Mouse (Mus musculus) embryonic facial prominence, embryonic 11.5 days (tissue): ENCODE measurements at regions not wholly inside any gene's neighbourhood (a gene's known extent, or its start where the extent isn't known, plus 50 kb on each side); places are given as distances from the start of the nearest gene placed in this dataset.

ENCODE experiments used
- ATAC-seq: fragments of 200-750 bp; cut with Nextera tagmentation; replicated peaks from 2 replicates; pipeline ENCODE4 v1.8.0; 2017; ENCODE audit warnings: low read depth; ENCODE audit not compliant: insufficient number of reproducible peaks, low FRiP score, low TSS enrichment
- DNase-seq: peaks from one replicate; pipeline ENCODE4 v3.0.0-alpha.2; 2015; ENCODE audit warnings: low spot score
- H3K27ac ChIP-seq: fragments of 300-500 bp; sonication (generic); replicated peaks from 2 replicates; pipeline ENCODE4 v1.5.1; 2014; ENCODE audit warnings: mild to moderate bottlenecking, low read depth, low read length, control low read depth
- H3K27me3 ChIP-seq: fragments of 300-500 bp; sonication (generic); 2 replicates; pipeline ENCODE4 v1.6.1; 2014; ENCODE audit warnings: mild to moderate bottlenecking, low read length, moderate library complexity, mixed read lengths; ENCODE audit not compliant: control insufficient read depth, insufficient read depth
- H3K36me3 ChIP-seq: fragments of 300-500 bp; sonication (generic); replicated peaks from 2 replicates; pipeline ENCODE4 v1.6.1; 2014; ENCODE audit warnings: low read depth, mild to moderate bottlenecking, low read length, moderate library complexity, mixed read lengths; ENCODE audit not compliant: control insufficient read depth, insufficient read depth
- H3K4me1 ChIP-seq: fragments of 300-500 bp; sonication (generic); 2 replicates; pipeline ENCODE4 v1.6.1; 2014; ENCODE audit warnings: low read length, mixed read lengths; ENCODE audit not compliant: control insufficient read depth, insufficient read depth
- H3K4me2 ChIP-seq: fragments of 300-500 bp; sonication (generic); 2 replicates; pipeline ENCODE4 v1.6.1; 2014; ENCODE audit warnings: low read depth, mild to moderate bottlenecking, control low read depth, low read length, moderate library complexity
- H3K4me3 ChIP-seq: fragments of 300-500 bp; sonication (generic); 2 replicates; pipeline ENCODE4 v1.5.1; 2014; ENCODE audit warnings: low read depth, low read length, control low read depth
- H3K9ac ChIP-seq: fragments of 300-500 bp; sonication (generic); replicated peaks from 2 replicates; pipeline ENCODE4 v1.6.1; 2014; ENCODE audit warnings: mild to moderate bottlenecking, control low read depth, low read length
- H3K9me3 ChIP-seq: fragments of 300-500 bp; sonication (generic); replicated peaks from 2 replicates; pipeline ENCODE4 v1.6.1; 2016; ENCODE audit warnings: mild to moderate bottlenecking, low read length, inconsistent platforms, mixed read lengths; ENCODE audit not compliant: control insufficient read depth
- WGBS: fragments of 180-500 bp; shearing (Covaris S2); extraction: QIAGEN DNeasy Blood & Tissue Kit; methylation state at CpG from one replicate; pipeline ENCODE4 v1.1.7; 2014; 5-methylcytosine and 5-hydroxymethylcytosine counted together

GRCm38 (mm10) chr12:11906588-11906987 lies 355.4 kb upstream of the Fam49a start:
- H3K36me3 ChIP-seq: no peaks in the 10 kb centered on the region
- DNase-seq (no peak), ATAC-seq (no peak)
- no peaks in the 10 kb centered on the region for H3K27me3 ChIP-seq
- 82% methylated on average over 4 of the region's 4 CpGs for WGBS
- no peak overlapping the region for H3K4me3 ChIP-seq
- no peak overlapping the region for H3K27ac ChIP-seq
- no peaks in the 10 kb centered on the region for H3K9me3 ChIP-seq
- H3K4me2 ChIP-seq: no peak overlapping the region
- H3K9ac ChIP-seq: no peak overlapping the region
- no peaks in the 10 kb centered on the region for H3K4me1 ChIP-seq
